Mouse (Mus musculus) kidney, adult 2 months (tissue): ENCODE data around the gene Wwc1.

Source experiments
- CTCF ChIP-seq: fragments of 200-500 bp; conservative IDR thresholded peaks from 2 replicates; pipeline ENCODE4 v1.5.1; 2011; ENCODE audit warnings: low read depth, mild to moderate bottlenecking, control low read depth, low read length, moderate library complexity, mixed read lengths; ENCODE audit not compliant: insufficient read depth, insufficient read length
- POLR2A ChIP-seq: fragments of 200-500 bp; IDR thresholded peaks from one replicate; pipeline ENCODE4 v1.6.1; 2011; ENCODE audit warnings: low read depth, low read length, control low read depth

DNA sequence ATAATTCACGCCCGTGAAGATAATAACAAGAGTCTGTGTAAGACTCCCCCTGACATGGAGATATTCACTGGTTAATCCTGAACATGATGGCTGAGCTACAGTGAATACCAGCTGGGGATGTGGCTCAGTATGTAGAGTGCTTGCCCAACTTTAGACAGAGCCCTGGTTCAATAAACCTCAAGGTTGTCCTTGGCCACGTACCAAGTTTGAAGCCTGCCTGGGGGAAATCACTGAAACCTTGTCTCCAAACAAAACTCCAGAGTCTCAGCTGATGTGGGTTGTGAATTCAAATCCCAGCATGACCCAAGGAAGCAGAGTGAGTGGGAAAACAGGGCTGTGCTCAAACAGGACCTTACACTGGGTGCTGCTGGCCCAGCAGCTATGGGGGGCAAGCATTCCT is 30.3 kb downstream of the Wwc1 start:
- TF ChIP-seq CTCF (no peak), POLR2A (no peak)
